Mouse (Mus musculus) frontal cortex, postnatal 14 days (tissue): Measurements from ENCODE around the gene Pds5a.

ENCODE experiments used
- DNase-seq, 2 experiments: peaks; one replicate each; pipeline ENCODE4 v3.0.0; 2022; ENCODE audit warnings: low spot score in 2 of 2

The Pds5a gene

DNA sequence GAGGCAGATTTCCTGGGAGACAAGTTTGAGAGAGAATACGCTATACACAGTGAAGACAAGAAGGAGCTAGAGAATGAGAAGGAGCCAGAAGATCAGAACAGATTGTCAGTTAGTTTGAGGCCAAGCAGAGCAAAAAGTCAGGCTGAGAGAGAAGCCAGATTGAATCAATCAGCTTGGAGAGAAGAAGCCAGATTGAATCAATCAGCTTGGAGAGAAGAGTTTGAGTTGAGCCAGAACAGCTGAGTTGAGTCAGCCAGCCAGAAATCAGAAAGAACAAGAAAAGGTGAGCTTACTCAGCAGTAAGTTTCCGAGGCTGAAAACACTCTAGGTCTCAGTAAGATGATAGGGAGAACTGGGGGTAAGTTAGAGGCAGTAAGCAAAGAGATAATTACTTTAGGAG is 123.2 kb downstream of the Pds5a start:
- DNase-seq = no peak

DNA sequence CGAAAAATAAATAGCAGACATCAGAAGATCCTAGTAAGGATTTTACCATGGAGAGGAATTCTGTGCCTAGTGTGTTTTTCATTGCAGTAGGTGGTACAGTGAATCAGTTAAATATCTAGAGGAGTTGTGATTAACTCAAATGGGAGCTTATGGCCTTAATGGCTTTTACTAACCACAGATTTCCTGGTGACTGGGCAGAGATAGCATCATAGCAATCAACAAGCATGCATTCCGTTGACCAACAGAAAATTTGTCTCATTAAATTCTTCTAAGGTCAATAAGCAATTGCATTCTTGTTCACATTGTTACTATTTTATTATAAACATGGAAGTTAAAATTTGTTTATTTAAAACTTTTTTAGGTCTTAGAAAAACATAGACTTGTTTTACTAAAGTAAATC is 132.6 kb downstream of the Pds5a start:
- DNase-seq = no peak

DNA sequence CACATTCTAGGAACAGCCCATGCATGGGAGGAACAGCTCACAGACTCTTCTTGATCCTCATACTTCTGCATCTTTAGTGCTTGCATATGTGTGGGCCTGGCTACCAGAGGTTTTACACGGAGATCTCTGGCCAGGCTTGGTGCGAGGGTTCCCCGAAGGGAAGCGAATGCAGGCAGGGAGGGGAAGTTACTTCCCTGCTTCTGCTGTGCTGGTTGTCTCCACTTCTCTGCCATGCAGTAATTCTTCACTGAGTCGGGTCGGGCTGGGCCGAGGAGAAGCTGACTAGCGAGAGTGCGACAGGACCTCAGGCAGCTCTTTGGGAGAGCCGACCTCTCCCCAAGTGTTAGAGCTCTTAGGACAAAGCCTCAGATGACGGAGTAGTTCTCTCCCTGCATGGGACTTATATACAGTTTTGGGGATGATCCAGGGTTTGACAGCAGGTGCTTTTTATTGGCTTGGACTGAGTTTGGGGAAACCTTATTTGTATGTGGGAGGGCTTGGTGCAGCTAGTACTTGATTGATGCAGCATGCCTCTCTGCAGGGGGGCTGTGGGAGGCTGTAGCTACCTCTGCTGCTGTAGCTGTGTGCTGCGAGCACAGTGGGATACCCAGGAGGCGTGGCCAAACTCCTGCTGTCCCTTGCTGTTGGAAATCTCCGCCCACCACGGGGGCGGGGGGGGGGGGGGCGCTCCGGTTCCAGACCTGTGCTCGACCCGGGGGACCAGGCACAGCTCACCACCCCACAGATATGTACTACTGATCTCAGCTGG is 136.8 kb downstream of the Pds5a start:
- no peak for DNase-seq

DNA sequence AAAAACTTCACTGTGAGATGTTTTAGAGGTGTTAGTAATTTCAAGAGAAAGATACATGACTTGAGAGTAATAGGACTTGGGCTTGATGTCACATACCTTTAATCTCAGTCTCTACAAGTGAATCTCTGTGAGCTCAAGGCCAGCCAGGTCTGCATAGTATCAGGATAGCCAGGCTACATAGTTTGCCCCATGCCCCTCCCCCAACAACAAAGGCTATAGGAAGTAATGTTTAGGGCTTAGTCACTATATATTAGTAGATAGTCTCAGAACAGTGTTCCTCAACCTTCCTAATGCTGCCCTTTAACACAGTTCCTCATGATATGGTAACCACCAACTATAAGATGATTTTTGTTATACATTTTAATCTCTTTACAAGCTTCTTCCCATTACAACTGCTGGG is 141.0 kb downstream of the Pds5a start:
- DNase-seq = no peak
